Mouse (Mus musculus): Measurements from ENCODE around the gene Gm7137. TPM values are rescaled to one million over a fixed set of nuclear protein-coding genes. Genes with fewer than 3 reads are reported as not detected.
"Not testable (repeated sequence)": the region's sequence is repeated elsewhere in the genome, so short reads cannot be mapped to it uniquely, and the experiment has no call there.

Gm7137 gene
- polyA plus RNA-seq (2015; fragmentation: Nextera tagmentation; extraction: Ambion mirVana): not detected in 2 replicates

- WGBS: no CpG with 5 or more reads among the region's 1 CpGs
- H3K27ac ChIP-seq (ENCODE audit: low read depth, low read length); H3K27me3 ChIP-seq (replicated peaks; ENCODE audit: control insufficient read depth, insufficient read depth, low read length); H3K9ac ChIP-seq (ENCODE audit: low read depth, low read length); ATAC-seq; H3K4me3 ChIP-seq (ENCODE audit: low read length); H3K4me1 ChIP-seq (ENCODE audit: control insufficient read depth, insufficient read depth, low read depth, low read length); H3K36me3 ChIP-seq (ENCODE audit: control insufficient read depth, insufficient read depth, low read length); H3K4me2 ChIP-seq (ENCODE audit: low read length); H3K9me3 ChIP-seq (ENCODE audit: control insufficient read depth, low read length): not testable (repeated sequence)
Observed at GRCm38 (mm10) chr10:77787876-77788275, at the start of gene Gm7137. Gm7137 (minus strand) TSS chr10:77788200.

- no peaks in the 10 kb centered on the region for H3K4me1 ChIP-seq (ENCODE audit: control insufficient read depth, insufficient read depth, low read depth, low read length)
- no peak within 1 kb of the TSS for H3K4me2 ChIP-seq (ENCODE audit: low read length)
- ATAC-seq: no peak
- 78% methylated on average over 9 of the region's 9 CpGs for WGBS
- no peaks in the 10 kb centered on the region for H3K36me3 ChIP-seq (ENCODE audit: control insufficient read depth, insufficient read depth, low read length)
- H3K27me3 ChIP-seq (replicated peaks; ENCODE audit: control insufficient read depth, insufficient read depth, low read length): no peaks in the 10 kb centered on the region
- no peak within 1 kb of the TSS for H3K4me3 ChIP-seq (ENCODE audit: low read length)
- no peak within 1 kb of the TSS for H3K9ac ChIP-seq (ENCODE audit: low read depth, low read length)
- no peaks in the 10 kb centered on the region for H3K9me3 ChIP-seq (ENCODE audit: control insufficient read depth, low read length)
- no peak within 1 kb of the TSS for H3K27ac ChIP-seq (ENCODE audit: low read depth, low read length)
Observed at GRCm38 (mm10) chr10:77835647-77836046, 47.6 kb upstream of the Gm7137 start, which contains the start of gene Krtap10-10. Krtap10-10 (plus strand) TSS chr10:77835947.

DNA sequence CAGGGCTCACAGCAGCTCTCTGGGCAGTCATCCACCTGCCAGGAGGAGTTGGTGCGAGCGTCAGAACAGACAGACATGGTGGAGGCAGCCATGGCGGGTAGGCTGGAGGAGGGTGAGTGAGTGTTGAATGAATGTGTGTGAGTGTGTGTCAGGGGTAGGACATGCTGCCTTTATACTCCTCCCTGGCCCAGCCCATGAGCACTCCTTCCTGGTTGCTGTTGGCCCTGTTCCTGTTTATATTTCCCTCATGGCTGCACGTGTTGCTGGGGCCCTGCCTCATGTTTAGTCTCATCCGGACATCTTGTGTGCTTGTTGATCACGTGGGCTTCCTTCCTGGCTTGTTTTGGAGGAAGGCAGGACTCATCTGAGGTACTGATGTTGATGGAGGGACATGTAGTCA, 39.0 kb upstream of the Gm7137 start, which contains the start of gene Krtap10-4:
Gene Krtap10-4 (minus strand): TSS at position 145 of the 400 bp plus-strand sequence.
- Histone ChIP-seq H3K4me3 (ENCODE audit: low read length) (no peak within 1 kb of the TSS), H3K9me3 (ENCODE audit: control insufficient read depth, low read length) (no peaks in the 10 kb centered on the region; the same call in 1 of the 2 replicates), H3K9ac (ENCODE audit: low read depth, low read length) (no peak within 1 kb of the TSS), H3K27ac (ENCODE audit: low read depth, low read length) (no peak within 1 kb of the TSS), H3K4me1 (ENCODE audit: control insufficient read depth, insufficient read depth, low read depth, low read length) (no peaks in the 10 kb centered on the region), H3K4me2 (ENCODE audit: low read length) (no peak within 1 kb of the TSS), H3K27me3 (replicated peaks; ENCODE audit: control insufficient read depth, insufficient read depth, low read length) (no peaks in the 10 kb centered on the region), H3K36me3 (ENCODE audit: control insufficient read depth, insufficient read depth, low read length) (no peaks in the 10 kb centered on the region)
- 59% methylated on average over 6 of the region's 6 CpGs for WGBS
- ATAC-seq: no peak

- H3K36me3 ChIP-seq (ENCODE audit: control insufficient read depth, insufficient read depth, low read length): no peaks in the 10 kb centered on the region
- H3K4me1 ChIP-seq (ENCODE audit: control insufficient read depth, insufficient read depth, low read depth, low read length): no peaks in the 10 kb centered on the region
- ATAC-seq: no peak
- no peaks in the 10 kb centered on the region for H3K27me3 ChIP-seq (replicated peaks; ENCODE audit: control insufficient read depth, insufficient read depth, low read length)
- 36% methylated on average over 4 of the region's 4 CpGs for WGBS
- H3K4me3 ChIP-seq (ENCODE audit: low read length): no peak overlapping the region
- no peak overlapping the region for H3K4me2 ChIP-seq (ENCODE audit: low read length)
- H3K9ac ChIP-seq (ENCODE audit: low read depth, low read length): no peak overlapping the region
- H3K9me3 ChIP-seq (ENCODE audit: control insufficient read depth, low read length): no peaks in the 10 kb centered on the region; the same call in 1 of the 2 replicates
- H3K27ac ChIP-seq (ENCODE audit: low read depth, low read length): no peak overlapping the region
Observed at GRCm38 (mm10) chr10:77819203-77819602, 31.2 kb upstream of the Gm7137 start.

DNA sequence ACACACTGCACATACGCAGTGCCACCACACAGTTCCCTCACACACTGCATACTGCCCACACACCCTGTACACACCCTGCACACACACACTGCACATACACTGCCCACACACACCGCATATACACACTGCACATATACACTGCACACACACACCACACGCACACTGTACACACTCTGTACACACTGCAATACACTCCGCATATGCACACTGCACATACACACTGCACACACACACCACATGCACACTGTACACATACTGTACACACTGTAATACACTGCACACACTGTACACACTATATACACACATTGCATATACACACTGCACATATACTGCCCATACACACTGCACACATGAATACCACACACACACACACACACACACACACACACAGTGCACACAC, 30.5 kb upstream of the Gm7137 start:
- Histone ChIP-seq H3K36me3 (ENCODE audit: control insufficient read depth, insufficient read depth, low read length) (no peaks in the 10 kb centered on the region), H3K4me2 (ENCODE audit: low read length) (no peak overlapping the region), H3K4me3 (ENCODE audit: low read length) (no peak overlapping the region), H3K9me3 (ENCODE audit: control insufficient read depth, low read length) (no peaks in the 10 kb centered on the region), H3K4me1 (ENCODE audit: control insufficient read depth, insufficient read depth, low read depth, low read length) (no peaks in the 10 kb centered on the region), H3K27ac (ENCODE audit: low read depth, low read length) (no peak overlapping the region), H3K27me3 (replicated peaks; ENCODE audit: control insufficient read depth, insufficient read depth, low read length) (no peaks in the 10 kb centered on the region), H3K9ac (ENCODE audit: low read depth, low read length) (no peak overlapping the region)
- 92% methylated on average over 4 of the region's 4 CpGs for WGBS
- peak; percentile 45; the same call in 1 of the 2 replicates for ATAC-seq

- H3K36me3 ChIP-seq (ENCODE audit: control insufficient read depth, insufficient read depth, low read length): no peaks in the 10 kb centered on the region
- no peak overlapping the region for H3K9ac ChIP-seq (ENCODE audit: low read depth, low read length)
- no peak overlapping the region for H3K27ac ChIP-seq (ENCODE audit: low read depth, low read length)
- no peak overlapping the region for H3K4me3 ChIP-seq (ENCODE audit: low read length)
- no peaks in the 10 kb centered on the region for H3K9me3 ChIP-seq (ENCODE audit: control insufficient read depth, low read length)
- no peaks in the 10 kb centered on the region for H3K4me1 ChIP-seq (ENCODE audit: control insufficient read depth, insufficient read depth, low read depth, low read length)
- no peak for ATAC-seq
- no peak overlapping the region for H3K4me2 ChIP-seq (ENCODE audit: low read length)
- WGBS: 26% methylated on average over 5 of the region's 5 CpGs
- H3K27me3 ChIP-seq (replicated peaks; ENCODE audit: control insufficient read depth, insufficient read depth, low read length): no peaks in the 10 kb centered on the region; the same call in 1 of the 2 replicates
Observed at GRCm38 (mm10) chr10:77815514-77815913, 27.5 kb upstream of the Gm7137 start.

DNA sequence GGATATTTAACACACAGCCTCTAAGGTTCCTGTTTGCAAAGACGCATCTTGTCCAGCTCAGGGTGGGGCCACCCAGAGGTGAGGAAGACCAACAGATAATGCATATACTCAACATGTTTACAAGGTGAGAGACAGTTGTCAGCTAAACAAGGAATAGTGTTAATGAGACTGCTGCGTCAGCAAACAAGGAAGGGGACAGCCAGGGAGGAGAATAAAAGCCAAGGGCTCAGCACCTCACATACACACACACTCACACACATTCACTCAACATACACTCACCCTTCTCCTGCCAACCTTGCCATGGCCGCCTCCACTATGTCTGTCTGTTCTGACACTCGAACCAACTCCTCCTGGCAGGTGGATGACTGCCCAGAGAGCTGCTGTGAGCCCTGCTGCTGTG, 26.4 kb upstream of the Gm7137 start, which contains the start of gene Gm2696:
Gene Gm2696 (plus strand): TSS at position 301 of the 400 bp plus-strand sequence.
- H3K27me3 ChIP-seq (replicated peaks; ENCODE audit: control insufficient read depth, insufficient read depth, low read length): no peaks in the 10 kb centered on the region; the same call in 1 of the 2 replicates
- H3K4me3 ChIP-seq (ENCODE audit: low read length): no peak within 1 kb of the TSS
- no peak for ATAC-seq
- H3K4me1 ChIP-seq (ENCODE audit: control insufficient read depth, insufficient read depth, low read depth, low read length): no peaks in the 10 kb centered on the region
- no peak within 1 kb of the TSS for H3K27ac ChIP-seq (ENCODE audit: low read depth, low read length)
- no peaks in the 10 kb centered on the region for H3K36me3 ChIP-seq (ENCODE audit: control insufficient read depth, insufficient read depth, low read length)
- no peak within 1 kb of the TSS for H3K9ac ChIP-seq (ENCODE audit: low read depth, low read length)
- 49% methylated on average over 4 of the region's 4 CpGs for WGBS
- H3K4me2 ChIP-seq (ENCODE audit: low read length): no peak within 1 kb of the TSS
- H3K9me3 ChIP-seq (ENCODE audit: control insufficient read depth, low read length): no peaks in the 10 kb centered on the region

GRCm38 (mm10) chr10:77811743-77812142, 23.7 kb upstream of the Gm7137 start, which contains the start of gene Gm9507:
Gm9507 (minus strand) TSS chr10:77811843.
- Histone ChIP-seq H3K27me3 (replicated peaks; ENCODE audit: control insufficient read depth, insufficient read depth, low read length) (no peaks in the 10 kb centered on the region; the same call in 1 of the 2 replicates), H3K9me3 (ENCODE audit: control insufficient read depth, low read length) (peaks cover 2% of the 10 kb centered on the region; the same call in 1 of the 2 replicates), H3K4me1 (ENCODE audit: control insufficient read depth, insufficient read depth, low read depth, low read length) (no peaks in the 10 kb centered on the region), H3K4me3 (ENCODE audit: low read length) (no peak within 1 kb of the TSS), H3K36me3 (ENCODE audit: control insufficient read depth, insufficient read depth, low read length) (no peaks in the 10 kb centered on the region), H3K9ac (ENCODE audit: low read depth, low read length) (no peak within 1 kb of the TSS), H3K27ac (ENCODE audit: low read depth, low read length) (no peak within 1 kb of the TSS), H3K4me2 (ENCODE audit: low read length) (no peak within 1 kb of the TSS)
- ATAC-seq: no peak
- 57% methylated on average over 5 of the region's 5 CpGs for WGBS

GRCm38 (mm10) chr10:77804095-77804494, 16.1 kb upstream of the Gm7137 start:
- ATAC-seq: no peak
- no peaks in the 10 kb centered on the region for H3K36me3 ChIP-seq (ENCODE audit: control insufficient read depth, insufficient read depth, low read length)
- no peaks in the 10 kb centered on the region for H3K27me3 ChIP-seq (replicated peaks; ENCODE audit: control insufficient read depth, insufficient read depth, low read length)
- H3K9ac ChIP-seq (ENCODE audit: low read depth, low read length): no peak overlapping the region
- peaks cover 2% of the 10 kb centered on the region; the same call in 1 of the 2 replicates for H3K9me3 ChIP-seq (ENCODE audit: control insufficient read depth, low read length)
- H3K27ac ChIP-seq (ENCODE audit: low read depth, low read length): no peak overlapping the region
- WGBS: 77% methylated on average over 3 of the region's 3 CpGs
- H3K4me1 ChIP-seq (ENCODE audit: control insufficient read depth, insufficient read depth, low read depth, low read length): no peaks in the 10 kb centered on the region
- no peak overlapping the region for H3K4me3 ChIP-seq (ENCODE audit: low read length)
- H3K4me2 ChIP-seq (ENCODE audit: low read length): no peak overlapping the region
